Mouse (Mus musculus) kidney, adult 2 months (tissue): Measurements from ENCODE around the gene Gm45521.

ENCODE experiments used
- CTCF ChIP-seq: fragments of 200-500 bp; conservative IDR thresholded peaks from 2 replicates; pipeline ENCODE4 v1.5.1; 2011; ENCODE audit warnings: low read depth, mild to moderate bottlenecking, control low read depth, low read length, moderate library complexity, mixed read lengths; ENCODE audit not compliant: insufficient read depth, insufficient read length
- POLR2A ChIP-seq: fragments of 200-500 bp; IDR thresholded peaks from one replicate; pipeline ENCODE4 v1.6.1; 2011; ENCODE audit warnings: low read depth, low read length, control low read depth

DNA sequence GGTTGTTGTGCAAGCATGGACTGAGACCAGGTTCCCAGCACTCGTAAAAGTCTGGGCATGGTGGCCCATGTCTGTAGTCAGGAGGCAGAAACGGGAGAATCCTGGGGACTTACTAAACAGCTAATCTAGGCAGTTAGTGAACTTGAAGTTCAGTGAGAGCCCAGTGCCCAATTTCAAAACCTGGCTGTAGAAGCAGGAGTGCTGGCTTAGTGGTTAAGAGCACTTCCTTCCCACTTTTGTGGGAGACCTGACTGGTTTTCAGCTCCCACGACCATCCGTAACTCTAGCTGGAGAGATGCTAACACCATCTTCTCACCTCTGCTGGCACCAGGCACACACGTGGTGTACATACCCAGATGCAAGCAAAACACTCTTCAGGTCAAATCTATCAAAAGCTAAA is 35.6 kb upstream of the Gm45521 start:
- no peak for TF ChIP-seq CTCF
- no peak for TF ChIP-seq POLR2A
